Mouse (Mus musculus) c-Kit-positive CD71-negative TER-119-negative erythroid progenitor cells, embryonic 14.5 days (primary cell): ENCODE measurements around the gene Trappc11.
"Not testable (repeated sequence)": the region's sequence is repeated elsewhere in the genome, so short reads cannot be mapped to it uniquely, and the experiment has no call there.

Experiments
- DNase-seq: peaks from one replicate; pipeline ENCODE4 v3.0.0-alpha.2; 2013; ENCODE audit warnings: low read depth

The Trappc11 gene

DNA sequence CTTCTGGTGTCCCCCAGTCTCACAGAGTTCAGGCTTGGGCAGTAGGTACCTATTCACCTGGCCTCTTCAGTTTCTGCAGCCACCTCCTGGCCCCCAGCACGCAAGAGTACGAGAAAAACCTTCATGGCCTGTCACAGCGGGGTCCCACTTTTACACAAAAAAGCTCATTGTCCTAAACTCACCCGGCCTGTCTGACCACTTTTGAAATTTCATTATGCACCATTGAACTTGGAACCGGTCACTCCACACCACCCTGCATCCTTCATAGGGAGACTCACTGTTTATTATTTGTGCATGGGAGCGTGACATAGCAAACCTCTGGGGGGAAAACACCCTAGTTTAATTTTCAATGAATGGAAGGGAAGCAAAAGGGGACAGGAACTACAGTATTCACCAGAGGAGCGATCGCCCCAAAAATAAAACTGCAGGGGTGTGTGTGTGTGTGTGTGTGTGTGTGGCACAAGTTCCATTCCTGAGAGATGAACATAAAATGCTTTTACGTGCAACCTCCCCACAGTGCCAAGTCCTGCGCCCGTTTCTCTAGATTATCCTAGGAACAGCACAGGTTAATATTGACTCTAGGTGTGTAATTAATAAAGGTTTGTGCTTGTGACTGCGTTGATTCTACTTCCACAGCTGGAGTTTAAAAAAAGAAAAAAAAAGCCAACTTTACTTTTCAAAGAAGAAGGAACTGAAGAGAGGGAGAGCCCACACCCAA is 50.8 kb downstream of the Trappc11 start:
- DNase-seq, result no peak

DNA sequence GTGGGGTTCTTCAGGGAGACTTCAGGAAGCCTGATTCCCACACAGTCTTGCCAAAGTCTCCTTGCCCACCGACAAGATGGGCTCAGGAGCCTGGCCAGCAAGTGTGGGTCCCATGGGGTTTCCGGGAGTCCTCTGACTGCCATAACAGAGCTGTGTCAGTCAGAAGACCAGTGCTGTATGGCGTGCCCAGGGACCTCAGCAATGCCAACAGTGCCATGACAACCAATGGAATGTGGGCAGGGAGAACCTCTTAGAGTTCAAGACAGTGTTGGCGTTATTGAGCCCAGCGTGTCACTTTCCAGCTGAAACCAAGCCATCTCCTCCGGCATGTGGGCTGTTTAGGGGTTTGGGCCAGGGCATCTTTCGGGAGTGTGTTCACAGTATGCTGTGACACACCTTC is 53.2 kb downstream of the Trappc11 start:
- DNase-seq, result no peak

DNA sequence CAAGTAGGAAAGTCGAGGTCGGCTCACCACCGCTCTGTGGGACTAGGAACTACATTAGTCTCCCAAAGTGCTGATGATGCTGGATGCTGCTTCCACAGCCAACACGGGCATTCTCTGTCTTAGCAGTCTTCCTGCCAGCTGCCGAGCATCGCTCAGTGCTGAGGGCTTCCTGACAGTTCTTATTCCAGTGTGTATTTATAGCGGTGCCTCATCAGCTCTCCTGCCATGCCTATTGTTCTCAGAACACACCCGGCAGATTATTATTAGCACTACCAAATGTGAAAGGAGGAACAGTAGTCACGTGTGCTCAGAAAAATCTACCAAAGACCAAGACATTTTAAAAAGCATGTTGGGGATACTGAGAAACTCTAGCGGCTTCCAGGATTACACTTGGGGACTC is 71.6 kb downstream of the Trappc11 start:
- no peak for DNase-seq

- DNase-seq, result no peak
Observed at GRCm38 (mm10) chr8:47459216-47459749, 74.0 kb downstream of the Trappc11 start.

GRCm38 (mm10) chr8:47458591-47458990 is 74.7 kb downstream of the Trappc11 start:
- no peak for DNase-seq

- not testable (repeated sequence) for DNase-seq
Observed at GRCm38 (mm10) chr8:47449211-47449610, 84.1 kb downstream of the Trappc11 start.

- DNase-seq, result no peak
Observed at GRCm38 (mm10) chr8:47446312-47447046, 86.8 kb downstream of the Trappc11 start, which contains the start of gene Stox2. Gene Stox2 (minus strand): TSS chr8:47446362.
